Mouse (Mus musculus): ENCODE results near the gene Kif5c. TPM values are rescaled to one million over a fixed set of nuclear protein-coding genes. Genes with fewer than 3 reads are reported as not detected.

The Kif5c gene
- total RNA-seq, 1 experiment from 2014 or later, result 0.05 TPM

DNA sequence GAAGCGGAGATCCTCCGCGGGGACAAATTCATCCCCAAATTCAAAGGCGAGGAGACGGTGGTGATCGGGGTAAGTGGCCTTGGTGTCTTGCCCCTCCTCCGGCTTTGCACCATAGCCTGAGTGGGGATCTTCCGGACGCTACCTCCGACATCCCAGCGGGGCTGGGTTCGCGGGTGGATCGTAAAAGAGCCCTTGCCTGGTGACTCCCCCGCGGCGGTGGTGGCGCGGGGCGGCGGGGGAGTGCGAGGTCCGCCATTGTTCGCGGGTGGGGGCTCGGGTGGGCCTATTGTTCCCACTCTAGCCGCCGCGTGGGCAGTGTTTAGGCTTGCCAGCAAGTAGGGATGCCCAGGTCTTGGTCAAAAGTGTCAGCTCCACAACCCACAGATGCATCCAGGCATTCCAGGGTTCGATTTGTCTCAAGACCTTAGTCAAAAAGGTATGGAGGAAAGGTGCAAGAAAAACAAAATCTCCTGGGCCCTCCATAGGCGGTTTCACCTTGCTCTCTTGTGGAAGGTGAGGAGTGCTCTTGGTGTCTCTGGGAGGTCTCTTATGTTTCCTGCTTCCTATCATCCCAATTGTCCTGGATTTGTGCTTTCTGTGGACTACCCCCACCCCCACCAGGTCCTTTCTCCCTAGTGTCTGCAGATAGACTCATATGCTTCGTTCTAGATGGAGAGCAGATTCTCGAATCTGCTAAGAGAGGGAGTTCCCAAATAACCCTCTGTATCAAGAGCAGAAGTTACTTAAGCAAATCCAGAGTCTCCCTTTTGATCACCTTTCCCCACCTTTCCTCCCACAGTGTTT, 823 bp downstream of the Kif5c start:
- no peak for ATAC-seq (replicated peaks; ENCODE audit: low read depth, poor library complexity, severe bottlenecking)

DNA sequence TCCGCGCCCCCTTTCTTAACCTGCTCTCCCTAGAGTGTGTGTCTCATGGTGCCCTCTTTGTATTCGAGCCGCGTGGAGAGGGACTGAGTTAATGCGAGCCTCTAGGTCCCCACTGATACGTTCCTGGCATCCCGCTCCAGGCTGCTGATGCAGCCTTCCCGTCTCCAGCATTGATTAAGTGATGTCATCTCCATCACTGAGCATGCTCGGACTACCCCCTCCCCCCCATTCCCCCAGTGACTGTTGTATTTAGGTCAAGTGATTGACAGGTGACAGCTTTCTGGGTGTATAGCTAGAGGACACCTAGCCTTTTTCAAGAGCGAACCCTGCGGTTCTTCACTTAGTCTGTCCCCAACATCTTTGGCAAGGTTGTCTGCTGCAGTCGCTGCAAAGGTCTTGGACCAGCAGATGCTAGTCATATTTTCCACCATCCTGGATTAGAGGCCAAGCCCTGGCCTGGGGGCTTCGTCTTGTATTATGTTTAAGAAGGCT, 1.6 kb downstream of the Kif5c start:
- ATAC-seq (replicated peaks; ENCODE audit: low read depth, poor library complexity, severe bottlenecking), result no peak

DNA sequence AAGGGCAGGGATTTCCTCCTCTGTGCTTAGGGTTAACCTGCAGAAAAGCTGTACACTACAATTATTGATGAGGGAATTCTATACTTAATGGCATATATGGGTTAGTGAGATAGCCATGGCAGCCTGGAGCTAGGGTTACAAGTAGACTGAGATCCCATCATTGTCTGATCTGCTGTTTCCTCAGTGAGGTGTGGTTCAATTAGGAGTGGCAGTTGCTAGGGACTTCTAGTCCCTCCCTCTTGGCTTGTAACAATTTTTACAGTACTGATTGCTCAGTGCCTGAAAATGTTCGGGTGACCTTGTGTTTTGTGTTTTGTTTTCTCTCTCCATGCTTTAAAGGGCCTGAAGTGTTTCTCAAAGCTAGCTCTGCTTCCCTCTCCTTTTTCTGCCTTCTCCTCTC, 2.1 kb downstream of the Kif5c start:
- ATAC-seq (replicated peaks; ENCODE audit: low read depth, poor library complexity, severe bottlenecking), result no peak

DNA sequence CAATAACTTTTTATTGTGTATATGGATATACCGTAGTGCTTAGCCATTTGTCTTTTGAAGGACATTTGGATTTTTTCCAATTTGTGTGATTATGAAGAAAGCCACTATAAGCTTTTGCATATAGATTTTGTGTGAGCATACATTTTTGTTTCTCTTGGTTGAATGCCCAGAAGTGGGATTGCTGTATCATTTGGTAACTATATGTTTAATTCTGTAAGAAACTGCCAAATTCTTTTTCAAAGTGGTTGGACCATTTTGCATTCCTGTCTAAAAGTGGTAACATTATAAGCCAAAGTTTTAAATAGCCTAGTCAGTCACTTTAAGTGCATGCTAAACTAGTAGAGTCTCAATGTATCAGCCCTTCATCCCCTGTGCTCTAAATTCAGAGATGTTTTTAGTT, 6.5 kb downstream of the Kif5c start:
- no peak for ATAC-seq (replicated peaks; ENCODE audit: low read depth, poor library complexity, severe bottlenecking)

DNA sequence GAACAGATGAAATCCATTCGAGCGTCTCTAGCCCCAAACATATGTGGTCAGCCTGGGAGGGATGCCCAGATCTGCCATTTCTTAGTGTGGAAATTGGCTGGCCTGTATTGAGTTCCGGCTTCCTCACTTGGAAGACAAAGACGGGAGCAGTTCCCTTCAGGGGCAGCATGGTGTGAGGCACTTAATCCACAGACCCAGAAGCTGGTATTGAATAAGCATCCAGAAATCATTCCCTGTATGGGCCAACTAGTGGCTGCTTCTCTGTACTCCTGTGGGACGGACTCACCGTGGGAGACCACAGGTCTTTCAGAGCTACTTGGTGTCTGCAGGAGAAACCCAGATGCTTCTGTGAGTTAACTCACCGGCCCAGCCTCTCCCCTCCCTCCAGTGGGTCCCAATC, 8.5 kb downstream of the Kif5c start:
- no peak for ATAC-seq (replicated peaks; ENCODE audit: low read depth, poor library complexity, severe bottlenecking)

DNA sequence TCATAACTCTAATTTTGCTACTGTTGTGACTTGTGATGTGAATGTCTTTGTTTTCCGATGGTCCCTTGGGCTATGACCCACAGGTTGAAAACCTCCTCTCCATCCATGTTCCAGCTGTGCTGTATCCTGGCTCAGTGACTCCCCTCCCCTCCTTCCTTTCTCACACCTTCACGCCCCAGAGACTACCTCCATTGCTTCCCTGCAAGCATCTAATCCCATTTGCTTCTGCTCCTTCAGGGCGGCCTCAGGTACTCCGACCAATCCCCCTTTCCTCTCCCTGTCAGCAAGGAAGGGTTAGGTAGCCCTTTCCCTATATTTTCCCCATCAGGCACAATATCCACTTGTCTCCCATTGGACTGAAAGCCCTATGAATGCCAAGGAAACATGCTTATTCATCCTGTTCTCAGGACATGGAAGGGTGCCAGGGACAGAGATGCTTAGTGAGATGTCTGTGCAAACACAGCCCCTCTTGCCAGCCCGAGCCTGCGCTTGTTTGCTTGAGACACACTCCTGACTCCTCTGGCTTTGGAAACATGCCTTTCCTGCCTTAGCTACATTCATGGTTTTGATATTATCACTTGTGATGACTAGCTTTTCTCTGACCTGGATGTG, 9.1 kb downstream of the Kif5c start:
- ATAC-seq (replicated peaks; ENCODE audit: low read depth, poor library complexity, severe bottlenecking), result no peak

DNA sequence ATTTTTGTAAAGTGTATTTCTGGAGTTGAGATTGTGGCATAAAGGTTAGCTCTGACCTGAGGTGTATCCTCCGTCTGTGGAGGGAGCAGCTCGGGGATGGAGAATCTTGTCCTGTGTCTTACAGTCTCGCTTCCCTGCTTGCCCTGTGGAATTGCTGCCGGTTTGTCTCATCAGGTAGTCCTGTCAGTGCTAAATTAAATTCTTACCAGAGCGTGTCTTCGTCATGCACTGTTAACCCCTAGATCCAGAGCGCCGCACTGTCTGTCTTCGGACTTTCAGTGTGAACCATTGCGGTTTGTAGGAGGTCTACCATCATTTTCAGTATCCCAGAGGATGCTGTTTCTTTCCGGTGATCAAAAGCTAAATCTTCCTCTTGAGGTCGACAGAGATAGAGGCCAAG, 10.1 kb downstream of the Kif5c start:
- ATAC-seq (replicated peaks; ENCODE audit: low read depth, poor library complexity, severe bottlenecking), result no peak

DNA sequence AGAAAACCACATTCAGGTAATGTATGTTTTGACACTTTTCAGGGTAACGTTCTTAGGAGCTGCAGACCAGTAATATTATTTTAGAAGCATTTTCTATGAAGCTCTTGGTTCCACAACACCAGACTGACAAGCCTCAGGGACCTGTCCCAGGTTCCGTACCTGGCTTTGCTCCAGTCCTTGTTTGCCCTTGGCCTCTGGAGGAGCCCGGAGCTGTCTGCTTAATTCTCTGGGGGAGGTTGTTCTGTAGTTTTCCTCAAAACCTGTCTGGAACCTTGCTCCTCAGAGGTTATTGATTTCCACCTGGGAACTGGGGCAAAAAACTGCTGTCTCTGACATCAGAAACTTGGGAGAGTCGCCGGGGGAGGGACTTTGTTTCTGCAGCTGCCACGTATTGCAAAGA, 11.5 kb downstream of the Kif5c start:
- ATAC-seq (replicated peaks; ENCODE audit: low read depth, poor library complexity, severe bottlenecking), result no peak

DNA sequence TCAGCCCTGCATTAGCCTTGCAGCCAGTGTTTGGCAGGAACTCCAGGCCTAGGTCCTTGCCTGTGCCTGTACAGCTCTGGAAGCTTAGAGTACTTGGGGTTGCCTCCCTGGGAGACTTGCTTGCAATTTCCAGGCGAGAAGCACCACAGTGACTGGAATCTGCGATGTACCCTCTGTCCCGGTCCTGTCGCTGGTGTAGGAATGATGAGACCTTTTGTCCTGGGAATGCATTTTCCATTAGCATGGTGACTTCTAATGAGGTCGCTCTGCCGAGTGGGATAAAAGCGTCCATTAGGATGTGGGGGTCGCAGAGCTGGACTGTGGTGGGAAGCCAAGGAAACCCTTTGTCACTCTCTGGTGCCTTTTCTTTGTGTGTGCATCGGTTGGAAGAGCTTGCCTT, 14.1 kb downstream of the Kif5c start:
- ATAC-seq (replicated peaks; ENCODE audit: low read depth, poor library complexity, severe bottlenecking), result no peak

DNA sequence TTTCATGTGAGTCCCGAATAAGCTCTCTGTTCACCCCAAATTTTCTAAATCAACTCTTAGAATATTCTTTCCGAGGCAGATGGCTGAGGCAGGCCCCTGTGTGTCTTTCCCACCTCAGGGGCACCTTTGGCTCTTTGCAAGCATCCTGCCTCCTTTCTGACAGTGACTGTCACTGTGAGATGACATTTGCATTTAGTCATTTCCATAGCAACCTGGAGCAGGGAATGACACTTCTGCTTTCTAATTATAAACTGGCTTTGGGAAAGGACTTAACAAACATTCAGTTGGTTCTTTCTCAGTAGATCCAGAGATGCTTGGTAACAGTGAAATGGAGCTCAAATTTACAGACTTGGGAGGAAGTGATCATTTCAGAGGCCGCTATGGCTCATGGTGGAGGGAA, 23.7 kb downstream of the Kif5c start:
- no peak for ATAC-seq (replicated peaks; ENCODE audit: low read depth, poor library complexity, severe bottlenecking)

DNA sequence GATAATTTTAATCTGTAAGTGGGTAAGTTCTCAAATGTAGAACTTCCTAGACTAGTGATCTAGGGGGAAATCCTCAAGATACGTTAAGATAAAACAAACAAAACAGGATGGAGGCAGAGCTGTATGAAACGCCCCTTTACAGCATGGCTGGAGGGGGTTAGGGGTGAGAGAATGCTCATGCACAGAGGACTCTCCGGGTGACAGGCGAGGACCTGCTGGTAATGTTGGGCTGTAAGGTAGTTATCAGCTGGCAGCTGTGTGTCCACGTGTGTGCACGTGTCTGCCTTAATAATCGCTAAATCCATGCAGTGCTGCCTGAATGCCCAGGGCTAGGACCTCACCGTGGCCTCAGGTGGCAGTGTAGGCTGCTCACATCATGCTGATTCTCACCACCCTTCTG, 24.7 kb downstream of the Kif5c start:
- no peak for ATAC-seq (replicated peaks; ENCODE audit: low read depth, poor library complexity, severe bottlenecking)

DNA sequence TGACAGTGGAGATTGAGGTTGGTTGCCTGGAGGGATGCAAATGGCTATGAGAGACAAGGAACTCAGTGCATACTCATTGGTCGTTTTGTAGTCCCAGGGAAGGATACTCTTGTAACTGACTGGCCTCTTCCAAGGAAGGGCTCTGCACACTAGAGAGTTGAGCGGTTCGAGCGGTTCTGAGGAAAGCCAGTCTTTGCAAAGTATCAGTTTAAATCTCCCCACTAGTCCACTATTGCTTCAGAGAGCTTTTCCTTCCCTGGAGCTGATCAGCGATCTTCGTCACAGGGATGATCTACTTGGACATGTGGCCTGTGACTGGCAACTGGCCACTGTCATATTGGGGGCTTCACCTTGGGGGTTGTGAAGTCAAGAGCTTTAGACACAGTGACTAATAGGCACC, 28.5 kb downstream of the Kif5c start:
- ATAC-seq (replicated peaks; ENCODE audit: low read depth, poor library complexity, severe bottlenecking), result no peak

DNA sequence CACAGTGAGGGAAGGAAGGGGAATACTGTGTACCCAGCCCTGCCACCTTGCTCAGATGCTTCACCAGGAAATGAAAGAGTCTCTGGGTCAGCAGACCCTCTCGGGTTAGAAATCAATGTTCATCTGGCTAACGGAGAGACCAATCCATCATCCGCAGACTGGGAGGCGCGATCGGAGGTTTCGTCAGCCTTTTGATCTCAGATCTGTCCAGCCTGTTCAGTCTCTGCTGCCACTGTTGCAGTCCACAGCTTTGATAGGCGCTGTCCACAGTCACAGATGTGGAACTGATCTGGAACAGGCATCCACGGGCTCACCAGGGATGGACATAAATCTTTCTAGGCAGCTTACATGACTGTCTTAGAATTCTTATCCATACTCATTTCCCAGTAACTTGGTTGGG, 29.2 kb downstream of the Kif5c start:
- no peak for ATAC-seq (replicated peaks; ENCODE audit: low read depth, poor library complexity, severe bottlenecking)

DNA sequence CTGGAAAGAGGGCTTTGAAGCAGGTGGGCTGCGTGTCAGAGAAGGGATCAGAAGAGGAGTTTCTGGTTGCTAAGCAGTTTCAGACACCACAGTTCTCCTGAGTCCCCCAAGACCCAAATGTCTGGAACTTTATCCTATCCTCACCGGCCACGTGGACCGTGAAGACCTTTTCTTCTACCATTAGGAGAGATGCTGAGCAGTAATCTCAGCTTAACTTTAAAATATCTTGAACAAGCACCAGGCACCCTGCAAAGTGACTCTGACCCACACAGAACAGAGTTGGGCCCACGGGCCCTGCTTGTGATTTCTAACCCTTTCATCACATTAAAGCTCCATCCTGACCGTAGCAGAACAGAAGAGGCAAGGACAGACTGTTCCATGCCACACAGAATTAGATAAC, 29.7 kb downstream of the Kif5c start:
- no peak for ATAC-seq (replicated peaks; ENCODE audit: low read depth, poor library complexity, severe bottlenecking)

DNA sequence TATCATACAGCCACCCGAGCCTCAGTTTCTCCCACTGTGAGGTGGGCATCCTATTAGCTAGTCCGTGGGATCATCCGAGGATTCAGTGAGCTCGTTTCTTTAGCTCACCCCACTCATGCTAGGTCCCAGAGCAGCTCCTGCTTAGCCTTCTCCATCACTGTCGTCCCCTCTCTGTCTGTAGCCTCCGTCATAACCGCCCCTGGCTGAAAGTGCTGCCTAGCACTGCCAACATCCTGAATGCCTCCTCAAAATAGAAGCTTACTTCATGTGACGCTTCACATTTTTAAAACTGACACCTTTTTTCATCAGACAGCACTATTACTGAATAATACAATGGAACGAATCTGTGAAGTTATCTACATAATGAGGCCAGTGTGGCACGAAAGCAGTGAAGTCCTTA, 30.1 kb downstream of the Kif5c start:
- ATAC-seq (replicated peaks; ENCODE audit: low read depth, poor library complexity, severe bottlenecking), result no peak

DNA sequence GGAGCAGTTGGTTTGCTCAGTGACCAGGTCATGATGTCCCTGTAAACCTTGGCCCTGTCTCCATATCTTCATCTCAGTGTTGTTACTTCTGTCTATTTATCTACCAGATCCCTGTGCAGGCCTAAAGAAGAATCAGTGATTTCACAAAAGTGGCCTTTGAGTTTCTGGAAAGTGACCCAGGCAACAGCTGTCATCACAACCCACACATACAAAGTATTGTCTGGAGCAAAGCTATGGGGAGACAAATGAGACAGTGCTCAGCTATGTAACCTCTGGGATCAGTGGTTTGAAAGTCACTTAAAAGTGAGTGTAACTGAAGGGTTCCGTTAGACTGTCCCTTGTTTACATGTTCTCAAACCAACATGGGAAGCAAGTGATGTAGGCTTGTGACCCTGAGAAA, 32.6 kb downstream of the Kif5c start:
- no peak for ATAC-seq (replicated peaks; ENCODE audit: low read depth, poor library complexity, severe bottlenecking)

DNA sequence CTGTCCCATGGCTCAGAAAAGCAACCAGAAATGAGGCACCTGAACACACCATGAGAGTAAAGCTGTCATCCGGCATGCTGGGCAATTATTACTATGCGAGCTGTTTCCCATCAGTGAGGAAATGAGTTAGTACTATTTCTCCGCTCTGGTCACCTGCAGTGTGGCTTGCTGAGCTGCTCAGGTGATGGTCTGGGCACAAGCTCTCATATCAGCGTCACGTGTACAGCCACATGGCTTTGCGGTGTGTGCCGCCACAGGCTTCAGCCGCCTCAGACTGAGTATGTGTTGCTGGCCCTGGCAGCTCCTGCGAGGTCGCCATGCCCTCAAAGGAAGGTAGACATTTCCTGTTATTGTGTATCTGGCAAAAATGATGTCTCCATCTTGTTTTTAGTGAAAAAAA, 35.5 kb downstream of the Kif5c start:
- no peak for ATAC-seq (replicated peaks; ENCODE audit: low read depth, poor library complexity, severe bottlenecking)

DNA sequence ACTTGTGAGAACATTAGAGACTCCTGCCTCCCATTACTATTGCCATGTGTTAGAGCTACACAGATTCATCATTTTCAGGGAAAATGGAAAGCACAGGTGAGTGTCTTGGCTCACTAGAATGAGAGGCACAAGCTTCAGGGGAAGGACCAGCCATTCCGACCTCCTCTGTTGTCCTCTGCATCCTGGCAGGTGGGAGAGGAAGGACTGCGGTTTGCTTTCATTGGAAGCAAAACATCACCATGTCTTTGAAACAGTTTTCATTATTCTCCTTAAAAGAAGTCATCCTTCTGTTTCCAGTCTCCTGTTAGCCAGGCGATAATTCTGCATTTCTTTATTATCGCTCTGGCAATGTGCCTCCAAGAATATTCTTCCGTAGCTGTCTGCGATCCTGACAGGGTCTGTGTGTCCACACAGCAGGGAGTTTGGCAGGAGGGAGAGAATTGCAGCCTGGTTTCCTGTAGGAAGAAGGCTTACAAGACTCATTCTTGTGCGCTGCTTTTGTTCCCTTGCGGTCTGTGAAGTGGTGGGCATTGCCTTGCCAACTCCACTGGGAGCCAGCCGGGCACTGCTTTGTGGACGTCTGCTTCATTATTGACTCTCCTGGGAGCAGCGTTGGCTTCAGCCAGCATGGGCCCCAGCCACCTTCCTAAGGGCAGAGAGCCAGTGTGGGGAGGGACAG, 36.2 kb downstream of the Kif5c start:
- ATAC-seq (replicated peaks; ENCODE audit: low read depth, poor library complexity, severe bottlenecking), result no peak

DNA sequence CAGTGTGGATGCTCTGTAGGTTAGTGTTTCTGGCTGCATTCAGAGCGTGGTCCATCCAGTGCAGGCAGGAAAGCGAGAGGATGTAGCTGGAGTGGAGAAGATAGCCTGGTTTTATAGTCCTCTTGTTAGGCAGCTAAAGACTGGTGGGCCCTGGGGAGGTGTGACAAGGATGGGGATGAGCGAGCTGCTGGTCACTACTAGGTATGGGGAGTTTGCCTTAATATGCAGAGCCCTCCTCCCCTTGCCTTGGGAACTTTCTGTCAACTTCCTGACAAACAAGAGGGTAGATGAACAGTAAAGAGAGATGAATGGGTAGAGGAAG, 36.7 kb downstream of the Kif5c start:
- ATAC-seq (replicated peaks; ENCODE audit: low read depth, poor library complexity, severe bottlenecking), result no peak

DNA sequence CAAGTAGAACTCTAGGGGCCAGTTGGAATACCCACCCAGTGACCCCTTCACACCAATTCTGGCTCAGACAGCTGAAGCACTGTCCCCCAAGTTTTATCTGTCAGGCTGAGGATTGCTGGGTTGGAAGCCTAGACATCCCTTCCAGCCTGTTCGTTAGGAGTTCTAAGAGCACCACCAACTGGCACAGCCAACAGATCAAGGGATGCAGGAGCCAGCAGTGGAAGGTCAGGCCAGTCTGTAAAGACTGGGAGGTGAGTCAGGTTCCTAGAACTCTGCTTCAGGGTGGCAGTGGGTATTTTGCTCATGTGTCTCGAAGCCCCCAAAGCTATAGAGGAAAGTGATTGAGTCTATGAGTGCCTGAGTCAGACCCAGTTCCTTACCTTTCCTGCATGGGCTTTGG, 37.9 kb downstream of the Kif5c start:
- no peak for ATAC-seq (replicated peaks; ENCODE audit: low read depth, poor library complexity, severe bottlenecking)

DNA sequence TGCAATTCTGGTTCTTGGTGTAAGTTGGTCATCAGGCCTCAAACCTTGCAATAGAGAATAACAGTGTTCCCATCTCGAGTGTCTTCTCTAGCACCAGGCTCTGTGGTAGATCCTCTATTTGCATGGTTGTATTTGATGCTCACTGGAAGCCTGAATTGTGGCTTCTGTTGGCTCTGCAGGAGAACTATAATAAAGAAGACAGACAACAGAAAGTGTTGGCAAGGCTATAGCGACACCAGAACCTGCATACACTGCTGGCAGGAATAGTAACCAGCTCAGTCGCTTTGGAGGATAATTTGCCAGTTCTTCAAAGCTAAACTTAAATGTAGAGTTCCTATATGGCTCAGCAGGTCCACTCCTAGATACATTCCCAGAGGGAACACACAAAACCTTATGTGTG, 38.6 kb downstream of the Kif5c start:
- ATAC-seq (replicated peaks; ENCODE audit: low read depth, poor library complexity, severe bottlenecking), result no peak

DNA sequence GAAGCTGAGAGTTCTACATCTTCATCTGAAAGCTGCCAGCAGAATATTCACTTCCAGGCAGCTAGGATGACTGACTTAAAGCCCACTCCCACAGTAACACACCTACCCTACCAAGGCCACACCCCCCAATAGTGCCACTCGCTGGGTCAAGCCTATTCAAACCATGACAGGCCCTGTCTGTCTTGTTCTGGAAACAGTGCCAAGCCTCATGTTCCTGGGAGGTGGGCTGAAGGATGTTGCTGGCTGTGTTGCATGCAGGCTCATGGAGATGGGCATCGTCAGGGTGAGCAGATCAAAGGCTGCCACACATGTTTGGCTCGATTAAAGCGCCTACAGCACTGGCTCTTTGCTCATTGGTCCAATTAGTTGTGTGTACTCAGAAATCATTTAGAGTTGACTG, 39.9 kb downstream of the Kif5c start:
- no peak for ATAC-seq (replicated peaks; ENCODE audit: low read depth, poor library complexity, severe bottlenecking)

Measured in common myeloid progenitor, adult 5-6 weeks (primary cell).